Mouse (Mus musculus): Measurements from ENCODE around the gene Ano4.
"Not testable (repeated sequence)": the region's sequence is repeated elsewhere in the genome, so short reads cannot be mapped to it uniquely, and the experiment has no call there.

Ano4 gene

DNA sequence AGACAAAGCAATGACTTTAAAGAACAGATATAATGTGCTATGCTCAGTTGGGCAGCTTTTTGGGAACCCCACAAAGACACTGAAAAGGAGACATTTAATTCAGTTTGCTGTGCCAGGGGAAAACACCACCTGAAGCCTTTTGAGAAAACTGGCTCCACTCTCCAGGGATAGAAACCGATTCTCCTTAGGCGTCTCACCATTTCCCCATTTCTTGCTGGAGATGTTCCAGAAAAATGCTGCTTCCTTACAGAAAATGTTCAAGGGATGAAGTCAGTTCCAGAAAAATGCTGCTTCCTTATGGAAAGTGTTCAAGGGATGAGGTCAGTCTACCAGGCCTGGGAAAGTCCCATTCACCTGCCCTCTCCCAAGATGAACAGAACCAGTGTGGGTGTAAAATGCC is 233.1 kb downstream of the Ano4 start:
- no peak for DNase-seq

GRCm38 (mm10) chr10:89110917-89111316 is 233.6 kb downstream of the Ano4 start:
- DNase-seq, result no peak

GRCm38 (mm10) chr10:89103594-89103993 is 241.0 kb downstream of the Ano4 start:
- DNase-seq, result peak in 1 of 2 experiments; percentile 1

DNA sequence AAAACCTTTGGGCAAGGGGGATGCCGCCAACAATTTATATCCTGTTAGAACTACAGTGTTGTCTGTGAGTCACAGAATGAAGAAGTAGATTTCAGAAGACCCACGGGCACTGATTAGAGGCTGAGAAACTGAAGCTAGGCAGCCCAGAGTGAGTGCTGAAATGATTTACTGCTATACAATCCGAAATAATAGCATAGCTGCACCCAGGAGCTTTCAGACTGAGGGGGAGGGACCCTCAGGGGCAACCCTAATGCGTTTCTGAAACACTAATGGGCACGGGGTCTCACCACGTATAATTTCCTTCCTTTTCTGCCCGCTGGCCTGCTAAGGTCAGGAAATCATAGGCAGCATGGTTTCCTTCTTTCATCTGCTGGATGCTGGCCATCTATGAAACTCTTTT is 242.5 kb downstream of the Ano4 start:
- DNase-seq, result no peak

- no peak for DNase-seq
Observed at GRCm38 (mm10) chr10:89098183-89098582, 246.4 kb downstream of the Ano4 start.

DNA sequence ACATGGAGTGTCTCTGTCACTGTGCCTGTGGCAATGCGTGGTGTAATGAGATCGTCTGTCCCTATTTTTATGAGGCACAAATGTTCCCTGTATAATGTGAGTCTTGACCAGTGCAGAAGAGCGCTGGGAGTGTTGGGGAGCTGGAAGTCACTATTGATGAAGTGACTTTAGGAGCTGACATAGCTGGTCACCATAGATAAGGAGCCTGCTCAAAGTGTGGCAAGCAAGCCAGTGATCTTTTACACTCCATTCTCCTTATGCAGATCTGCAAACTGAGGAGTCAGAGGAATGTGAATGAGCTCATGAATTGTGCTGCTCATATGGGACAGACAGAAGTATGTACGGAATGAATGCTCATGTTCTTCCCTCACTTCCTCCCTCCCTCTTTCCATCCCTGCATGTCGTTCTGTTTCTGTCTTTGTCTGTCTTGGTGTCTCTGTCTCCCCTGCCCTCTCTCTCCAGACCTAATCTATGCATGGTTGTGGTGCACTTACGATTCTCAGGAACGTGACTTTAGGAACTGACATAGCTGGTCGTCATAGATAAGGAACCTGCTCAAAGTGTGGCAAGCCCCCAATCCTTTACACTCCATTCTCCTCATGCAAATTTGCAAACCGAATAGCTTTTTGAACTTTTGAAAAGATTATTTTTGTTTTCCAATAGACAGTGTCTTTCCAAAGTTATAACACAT is 252.1 kb downstream of the Ano4 start:
- DNase-seq, result no peak

- DNase-seq, result no peak
Observed at GRCm38 (mm10) chr10:89077447-89077846, 267.1 kb downstream of the Ano4 start.

GRCm38 (mm10) chr10:89055891-89056290 is 288.7 kb downstream of the Ano4 start:
- DNase-seq, result peak in 1 of 2 experiments; percentile 1

DNA sequence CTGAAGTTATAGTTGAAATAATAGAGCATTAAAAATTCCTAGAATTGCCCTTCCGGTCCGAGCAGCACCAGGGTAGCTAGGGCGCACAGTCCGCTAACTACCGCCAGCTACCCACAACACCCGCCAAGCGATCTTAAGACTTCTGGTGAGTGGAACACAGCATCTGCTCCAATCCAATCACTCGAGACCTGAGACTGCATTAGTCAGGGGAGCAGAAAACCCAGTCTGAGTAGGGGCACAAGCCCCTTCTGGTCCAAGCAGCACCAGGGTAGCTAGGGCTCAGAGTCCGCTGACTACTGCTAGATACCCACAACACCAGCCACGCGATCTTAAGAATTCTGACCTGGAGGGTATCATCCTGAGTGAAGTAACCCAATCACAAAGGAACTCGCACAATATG is 299.6 kb downstream of the Ano4 start:
- DNase-seq, result not testable (repeated sequence)

DNA sequence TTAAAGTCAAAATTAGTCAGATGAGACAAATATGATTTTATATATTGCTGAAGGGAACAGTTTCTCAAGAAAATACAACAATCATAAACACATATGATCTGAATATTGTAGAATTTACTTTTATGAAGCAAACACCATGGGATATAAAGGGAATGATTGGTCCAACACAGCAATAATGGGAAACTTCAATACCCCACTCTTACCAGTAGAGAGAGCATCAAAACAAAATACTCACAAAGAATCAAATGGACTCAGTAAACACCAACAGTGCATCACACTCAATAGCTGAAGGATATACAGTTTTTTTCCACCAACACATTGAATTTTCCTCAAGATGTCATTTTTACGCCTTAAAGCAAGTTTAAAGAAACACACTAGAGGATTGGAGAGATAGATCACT is 300.4 kb downstream of the Ano4 start:
- no peak for DNase-seq

DNA sequence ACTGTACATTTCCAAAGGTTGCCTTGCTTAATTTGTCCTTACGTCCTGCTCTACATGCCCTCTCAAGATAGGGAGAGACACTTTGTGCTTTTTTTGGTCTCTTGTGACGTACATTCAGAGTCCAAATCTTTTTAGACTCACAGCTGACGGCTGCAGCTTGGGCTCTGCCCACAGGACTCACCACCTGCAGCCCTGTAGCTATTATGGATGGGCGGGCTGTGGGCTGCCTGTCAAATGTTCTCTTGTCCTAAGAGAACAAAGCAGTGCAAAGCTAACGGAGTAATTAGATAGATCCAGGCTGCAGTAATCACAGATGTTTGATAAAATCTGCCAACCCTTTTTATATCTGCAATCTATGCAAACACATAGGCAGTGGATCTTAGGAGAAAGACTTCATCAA is 325.6 kb downstream of the Ano4 start:
- DNase-seq, result no peak

- no peak for DNase-seq
Observed at GRCm38 (mm10) chr10:89008303-89008702, 336.3 kb downstream of the Ano4 start.

GRCm38 (mm10) chr10:89004518-89004917 is 340.0 kb downstream of the Ano4 start:
- DNase-seq, result no peak

GRCm38 (mm10) chr10:88986925-88987324 is 357.6 kb downstream of the Ano4 start:
- no peak for DNase-seq

DNA sequence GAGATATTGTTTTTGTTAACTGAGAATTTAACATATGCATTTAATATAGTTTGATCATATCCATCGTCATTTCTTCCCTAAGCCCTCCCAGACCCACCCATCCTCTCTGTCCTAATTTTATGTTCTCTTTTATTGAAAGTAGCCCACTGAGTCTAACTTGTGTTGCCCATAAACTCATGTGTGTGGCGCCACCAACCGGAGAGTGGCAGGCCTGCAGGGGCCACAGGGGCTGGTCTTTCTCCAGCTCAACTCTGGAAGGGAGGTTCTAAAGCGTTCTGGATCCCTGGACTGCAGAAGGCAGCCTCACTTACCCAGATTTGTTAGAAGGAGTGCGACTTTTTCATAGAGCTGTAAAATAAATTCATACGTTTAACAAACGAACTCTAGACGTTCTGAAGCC is 361.1 kb downstream of the Ano4 start:
- DNase-seq, result peak; percentile 4 to 39

- DNase-seq, result no peak
Observed at GRCm38 (mm10) chr10:88979451-88979850, 365.1 kb downstream of the Ano4 start.

GRCm38 (mm10) chr10:88978932-88979331 is 365.6 kb downstream of the Ano4 start:
- no peak for DNase-seq

DNA sequence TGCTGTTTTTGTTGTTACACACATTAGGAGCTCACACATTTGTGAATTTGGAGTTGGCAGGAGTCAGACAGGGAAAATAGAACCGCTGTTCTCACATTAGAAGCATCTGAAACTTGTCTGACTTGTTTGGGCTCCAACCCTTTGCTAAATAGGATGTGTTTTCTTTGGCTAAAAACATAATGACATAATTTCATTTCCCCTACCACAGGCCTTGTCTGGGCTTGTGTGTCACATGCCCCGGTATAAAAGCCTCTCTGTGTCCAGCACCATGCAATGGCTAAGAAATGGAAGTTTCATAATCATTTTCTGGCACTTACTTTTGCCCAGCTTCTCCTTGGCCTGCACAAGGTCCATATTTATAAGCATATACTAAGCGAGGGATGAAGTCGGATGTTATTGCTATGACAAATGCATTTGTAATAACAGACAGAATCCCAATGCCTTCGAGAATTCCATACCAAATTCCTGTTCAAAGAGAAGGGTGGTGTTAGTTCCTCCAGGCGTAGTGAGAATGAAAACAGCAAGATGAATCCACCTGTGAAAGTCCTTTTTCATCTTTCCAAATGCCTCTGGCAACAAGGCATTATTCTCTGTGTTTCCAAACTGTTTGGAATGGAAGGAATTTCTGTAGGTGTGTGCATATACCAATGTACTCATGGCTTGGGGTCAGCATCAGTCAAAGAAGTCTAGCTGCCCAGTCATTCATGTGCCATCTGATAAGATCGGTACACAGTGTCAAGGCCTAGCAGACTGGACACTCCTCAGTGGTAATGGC is 373.4 kb downstream of the Ano4 start:
- no peak for DNase-seq

DNA sequence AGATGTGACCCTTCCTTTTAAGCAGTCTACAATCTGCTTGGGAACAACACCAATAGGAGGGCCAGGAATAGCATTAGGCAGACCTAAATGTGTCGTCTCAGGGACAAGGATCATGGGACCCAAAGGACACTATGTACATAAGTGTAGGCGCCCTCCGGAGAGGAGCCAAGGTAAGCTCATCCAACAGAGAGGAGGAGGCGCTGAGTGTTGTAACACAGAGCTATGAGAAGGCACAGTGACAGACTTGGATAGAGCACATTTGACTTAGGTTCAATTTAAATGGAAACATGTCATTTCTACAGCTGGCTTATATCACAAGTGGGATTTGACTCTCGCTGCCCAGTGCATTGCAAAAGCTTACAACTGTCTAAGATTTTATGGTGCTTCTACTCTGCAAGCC is 376.0 kb downstream of the Ano4 start:
- no peak for DNase-seq

GRCm38 (mm10) chr10:88960791-88961190 is 383.8 kb downstream of the Ano4 start:
- DNase-seq, result no peak

GRCm38 (mm10) chr10:88950297-88950653 is 394.3 kb downstream of the Ano4 start:
- DNase-seq, result no peak

DNA sequence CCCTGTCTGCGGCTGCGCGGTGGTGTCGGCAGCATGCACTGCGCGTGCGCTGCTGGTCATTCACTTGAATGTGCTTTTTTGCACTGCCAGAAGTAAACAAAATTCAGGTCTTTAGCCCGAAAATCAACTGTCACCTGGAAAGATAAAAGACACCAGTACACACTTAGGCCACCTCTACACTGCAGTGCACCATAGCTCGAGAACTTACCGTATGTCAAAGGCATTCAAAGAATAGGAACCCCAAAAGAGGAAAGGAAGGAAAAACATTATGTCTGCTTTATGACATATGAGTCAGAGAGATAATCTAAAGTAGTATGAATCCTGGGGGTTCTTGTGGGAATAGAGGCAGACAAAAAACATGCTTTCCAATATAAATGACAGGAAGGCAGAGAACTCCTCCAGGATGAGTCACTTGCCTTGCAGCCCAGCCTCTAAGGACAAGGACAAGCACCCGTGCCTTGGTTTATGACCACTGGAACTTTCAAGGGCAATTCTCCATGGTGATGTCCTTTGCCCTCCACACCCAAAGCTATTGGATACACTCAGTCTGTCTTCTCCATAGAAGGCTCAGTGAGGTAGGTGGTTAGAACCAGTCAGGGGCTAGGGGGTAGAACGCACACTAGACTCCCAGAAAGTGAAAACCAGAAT is 394.8 kb downstream of the Ano4 start:
- no peak for DNase-seq

Measured in cerebellum, postnatal 14 days (tissue).